Comparison of ENCODE assay signal across 8 mouse cellular contexts in genomic region chr13:98504661-98505488, GRCm38 (mm10). TPM values are rescaled to one million over a fixed set of nuclear protein-coding genes. Genes with fewer than 3 reads are reported as not detected.
DNase-seq lines count a peak whose midpoint lies in the region; ATAC-seq and TF ChIP-seq lines count a peak whose summit lies in the region.
"Had no signal": no experiment of that assay in that cellular context is flagged by ENCODE, and none has a peak within 500 bp of the region (broad histone marks: within the 10 kb centered on the region; RNA-seq: fewer than 3 reads in every experiment).

No protein-coding gene starts in this region.

- peak; percentile 68 for ATAC-seq in neural tube, embryonic 11.5 days (ENCODE audit: insufficient read depth, low FRiP score, low TSS enrichment)

- H3K27me3 ChIP-seq in neural tube, embryonic 11.5 days (ENCODE audit: control insufficient read depth, insufficient read depth, low read length): peaks cover 68% of the 10 kb centered on the region

- peaks cover 20% of the 10 kb centered on the region; the same call in 1 of the 2 replicates for H3K4me1 ChIP-seq in neural tube, embryonic 11.5 days (ENCODE audit: control insufficient read depth, insufficient read depth, low read length)

- WGBS in neural tube, embryonic 11.5 days: under 1% methylated on average over 46 of the region's 51 CpGs

- DNase-seq in ES-CJ7 (ENCODE audit: low read depth, low spot score) (peak; percentile 84), ZHBTc4 (ENCODE audit: low read depth, low spot score) (peak; percentile 82)
- DNase-seq in forelimb bud, embryonic 11.5 days (ENCODE audit: low read depth, low spot score): peak; percentile 48
- DNase-seq in kidney, postnatal 25 days: peak; percentile 10 to 42
- peak; percentile 75 for DNase-seq in neural tube, embryonic 11.5 days (ENCODE audit: low spot score)
- no peak for DNase-seq in left cerebral cortex, adult 2 months (ENCODE audit: extremely low spot score in 1 of 2, low spot score in 2 of 2)
- DNase-seq in cerebellum, adult 8-10 months: no peak

- intact Hi-C loops in left cerebral cortex, adult 2 months (cut with DNase I): loop anchor here (5.0 kb wide), 1 partner anchor 82 kb away; no protein-coding TSS in a partner anchor

- no peak for TF ChIP-seq CTCF in left cerebral cortex, adult 2 months (IDR thresholded peaks at IDR 0.05)

- no peaks in the 10 kb centered on the region for H3K36me3 ChIP-seq in neural tube, embryonic 11.5 days (ENCODE audit: control insufficient read depth, insufficient read depth, low read length)

- 0 out of 2 replicates have a peak overlapping the region, but pooled peaks have one; percentile 23 for H3K27ac ChIP-seq in neural tube, embryonic 11.5 days (ENCODE audit: low read depth, low read length)
- no peak overlapping the region for H3K27ac ChIP-seq in left cerebral cortex, adult 2 months
- H3K27ac ChIP-seq: macrophage had no signal

- H3K9ac ChIP-seq in neural tube, embryonic 11.5 days (ENCODE audit: low read length): peak overlapping the region; percentile 58

- H3K4me2 ChIP-seq in neural tube, embryonic 11.5 days (ENCODE audit: low read depth): peak overlapping the region; percentile 90

- peak overlapping the region; percentile 37 for H3K4me3 ChIP-seq in neural tube, embryonic 11.5 days (ENCODE audit: low read depth, low read length)
- H3K4me3 ChIP-seq in left cerebral cortex, adult 2 months: no peak overlapping the region

- no peaks in the 10 kb centered on the region for H3K9me3 ChIP-seq in neural tube, embryonic 11.5 days (ENCODE audit: control insufficient read depth, low read length)

RNA-seq across cellular contexts. Expression of gene Gm10320, which starts 13.1 kb away (rescaled TPM):
- 1.1 and 1.4 TPM in 2 replicates for polyA plus RNA-seq in neural tube, embryonic 11.5 days (2014; fragmentation: Nextera tagmentation; extraction: Ambion mirVana)
- not detected for total RNA-seq in left cerebral cortex, adult 2 months (2021)
- polyA plus RNA-seq: macrophage had no signal

Comparison
In these comparisons a context has a peak if more than half of its experiments do, and no peak if none do; other contexts are left out.
1. DNase-seq: peak in ES-CJ7 (single experiment), ZHBTc4 (single experiment), forelimb bud, embryonic 11.5 days (single experiment), kidney, postnatal 25 days (2 of 2) and neural tube, embryonic 11.5 days (single experiment); none in left cerebral cortex, adult 2 months (0 of 2) and cerebellum, adult 8-10 months (single experiment).